Mouse (Mus musculus) heart, embryonic 14.5 days (tissue): ENCODE measurements around the gene Clic1. TPM values are rescaled to one million over a fixed set of nuclear protein-coding genes. Genes with fewer than 3 reads are reported as not detected.
"Not testable (repeated sequence)": the region's sequence is repeated elsewhere in the genome, so short reads cannot be mapped to it uniquely, and the experiment has no call there.

Experiments
- ATAC-seq: fragments of 200-750 bp; cut with Nextera tagmentation; 2 replicates; pipeline ENCODE4 v1.8.0; 2017; ENCODE audit warnings: low read depth, moderate TSS enrichment; ENCODE audit not compliant: insufficient number of reproducible peaks, insufficient read depth, low FRiP score
- H3K27ac ChIP-seq, 2 experiments: fragments of 200-500 bp in 1 of 2; fragments of 300-500 bp in 1 of 2; sonication (generic) in 1 of 2; replicated peaks in 1 of 2; 2 replicates each; pipeline ENCODE4 v1.5.1; 2012 to 2014; ENCODE audit warnings: low read depth in 2 of 2, low read length in 2 of 2, control low read depth in 1 of 2, mild to moderate bottlenecking in 1 of 2, mixed read lengths in 1 of 2; ENCODE audit not compliant: control insufficient read depth in 1 of 2, insufficient read depth in 1 of 2
- H3K27me3 ChIP-seq: fragments of 300-500 bp; sonication (generic); 2 replicates; pipeline ENCODE4 v1.6.1; 2014; ENCODE audit warnings: mild to moderate bottlenecking, low read length, control low read depth; ENCODE audit not compliant: control insufficient read depth, insufficient read depth
- H3K36me3 ChIP-seq: fragments of 300-500 bp; sonication (generic); 2 replicates; pipeline ENCODE4 v1.6.1; 2014; ENCODE audit warnings: mild to moderate bottlenecking, control low read depth, low read length, mixed read lengths; ENCODE audit not compliant: control insufficient read depth, insufficient read depth
- H3K4me1 ChIP-seq, 2 experiments: fragments of 200-500 bp in 1 of 2; fragments of 300-500 bp in 1 of 2; sonication (generic) in 1 of 2; 2 replicates each; pipeline ENCODE4 v1.6.1; 2012 to 2014; ENCODE audit warnings: low read length in 2 of 2, control low read depth in 1 of 2, mixed read lengths in 1 of 2; ENCODE audit not compliant: control insufficient read depth in 2 of 2, insufficient read depth in 2 of 2
- H3K4me2 ChIP-seq: fragments of 300-500 bp; sonication (generic); 2 replicates; pipeline ENCODE4 v1.6.1; 2014; ENCODE audit warnings: mild to moderate bottlenecking, low read length
- H3K4me3 ChIP-seq, 2 experiments: fragments of 200-500 bp in 1 of 2; fragments of 300-500 bp in 1 of 2; sonication (generic) in 1 of 2; 2 replicates each; pipeline ENCODE4 v1.5.1; 2012 to 2014; ENCODE audit warnings: low read length in 2 of 2, mild to moderate bottlenecking in 2 of 2, control low read depth in 1 of 2, low read depth in 1 of 2, moderate library complexity in 1 of 2; ENCODE audit not compliant: control insufficient read depth in 1 of 2, insufficient read depth in 1 of 2
- H3K9ac ChIP-seq: fragments of 300-500 bp; sonication (generic); 2 replicates; pipeline ENCODE4 v1.6.1; 2014; ENCODE audit warnings: mild to moderate bottlenecking, low read length
- H3K9me3 ChIP-seq: fragments of 300-500 bp; sonication (generic); 2 replicates; pipeline ENCODE4 v1.6.1; 2016; ENCODE audit warnings: low read length, control low read depth; ENCODE audit not compliant: control insufficient read depth
- WGBS: fragments of 180-500 bp; shearing (Covaris S2); extraction: QIAGEN DNeasy Blood & Tissue Kit; methylation state at CpG from one replicate; pipeline ENCODE4 v1.1.7; 2014; 5-methylcytosine and 5-hydroxymethylcytosine counted together
- polyA plus RNA-seq: library from polyadenylated mRNA; unstranded; fragments of >200 nt; fragmentation: Nextera tagmentation; extraction: Ambion mirVana; gene quantifications from 2 replicates; pipeline ENCODE4 v1.2.1, GENCODE M21; 2014

The Clic1 gene
- polyA plus RNA-seq, 1 experiment from 2014 or later = 108 TPM

GRCm38 (mm10) chr17:35027277-35028068 is 22.3 kb upstream of the Clic1 start, which contains the start of gene Sapcd1:
Sapcd1 (minus strand) TSS chr17:35028016.
- Histone ChIP-seq H3K9me3 (no peaks in the 10 kb centered on the region), H3K4me1 (peaks cover 19 to 30% of the 10 kb centered on the region in 2 experiments), H3K27ac (peak within 1 kb of the TSS in 1 of 2 experiments; percentile 50; a peak in 2 of 4 replicates), H3K27me3 (no peaks in the 10 kb centered on the region), H3K9ac (peak within 1 kb of the TSS; percentile 41), H3K36me3 (no peaks in the 10 kb centered on the region), H3K4me2 (no peak within 1 kb of the TSS), H3K4me3 (no peak within 1 kb of the TSS)
- no peak for ATAC-seq
- WGBS = 40% methylated on average over 13 of the region's 13 CpGs

GRCm38 (mm10) chr17:35028315-35028714 is 21.5 kb upstream of the Clic1 start:
- H3K27ac ChIP-seq = no peak overlapping the region
- ATAC-seq = no peak
- H3K4me1 ChIP-seq = peaks cover 16 to 29% of the 10 kb centered on the region in 2 experiments
- no peaks in the 10 kb centered on the region for H3K36me3 ChIP-seq
- no peaks in the 10 kb centered on the region for H3K27me3 ChIP-seq
- no peaks in the 10 kb centered on the region for H3K9me3 ChIP-seq
- H3K4me2 ChIP-seq = no peak overlapping the region
- WGBS = 64% methylated on average over 2 of the region's 2 CpGs
- no peak overlapping the region for H3K4me3 ChIP-seq
- H3K9ac ChIP-seq = no peak overlapping the region

GRCm38 (mm10) chr17:35029691-35030532 is 19.9 kb upstream of the Clic1 start:
- peaks cover 6 to 14% of the 10 kb centered on the region in 2 experiments; a peak in 2 of 4 replicates for H3K4me1 ChIP-seq
- no peak for ATAC-seq
- H3K9me3 ChIP-seq = no peaks in the 10 kb centered on the region
- H3K36me3 ChIP-seq = no peaks in the 10 kb centered on the region
- 0 out of 2 replicates have a peak overlapping the region, but pooled peaks have one; percentile 25 for H3K9ac ChIP-seq
- H3K4me3 ChIP-seq = no peak overlapping the region
- 41% methylated on average over 19 of the region's 19 CpGs for whole genome bisulfite sequencing
- H3K27ac ChIP-seq = no peak overlapping the region
- H3K4me2 ChIP-seq = no peak overlapping the region
- H3K27me3 ChIP-seq = no peaks in the 10 kb centered on the region

GRCm38 (mm10) chr17:35031272-35031671 is 18.5 kb upstream of the Clic1 start:
- no peak overlapping the region for H3K4me2 ChIP-seq
- whole genome bisulfite sequencing = 87% methylated on average over 11 of the region's 11 CpGs
- no peaks in the 10 kb centered on the region for H3K27me3 ChIP-seq
- H3K4me3 ChIP-seq = no peak overlapping the region
- no peaks in the 10 kb centered on the region for H3K9me3 ChIP-seq
- H3K9ac ChIP-seq = no peak overlapping the region
- no peak for ATAC-seq
- H3K4me1 ChIP-seq = peaks cover 6 to 14% of the 10 kb centered on the region in 2 experiments; a peak in 2 of 4 replicates
- H3K27ac ChIP-seq = no peak overlapping the region
- no peaks in the 10 kb centered on the region for H3K36me3 ChIP-seq

GRCm38 (mm10) chr17:35031880-35032279 is 17.9 kb upstream of the Clic1 start:
- Histone ChIP-seq H3K27ac (no peak overlapping the region), H3K9ac (no peak overlapping the region), H3K27me3 (no peaks in the 10 kb centered on the region), H3K36me3 (no peaks in the 10 kb centered on the region), H3K9me3 (no peaks in the 10 kb centered on the region), H3K4me1 (peaks cover 6 to 14% of the 10 kb centered on the region in 2 experiments; a peak in 2 of 4 replicates), H3K4me2 (no peak overlapping the region), H3K4me3 (no peak overlapping the region)
- ATAC-seq = no peak
- WGBS = 77% methylated on average over 7 of the region's 7 CpGs

- no peaks in the 10 kb centered on the region for H3K27me3 ChIP-seq
- H3K9me3 ChIP-seq = no peaks in the 10 kb centered on the region
- 62% methylated on average over 8 of the region's 8 CpGs for WGBS
- no peak overlapping the region for H3K27ac ChIP-seq
- no peaks in the 10 kb centered on the region for H3K36me3 ChIP-seq
- peaks cover 3 to 11% of the 10 kb centered on the region in 2 experiments; a peak in 2 of 4 replicates for H3K4me1 ChIP-seq
- H3K9ac ChIP-seq = no peak overlapping the region
- no peak overlapping the region for H3K4me3 ChIP-seq
- H3K4me2 ChIP-seq = no peak overlapping the region
- ATAC-seq = no peak
Observed at GRCm38 (mm10) chr17:35032323-35032870, 17.4 kb upstream of the Clic1 start.

- H3K9ac ChIP-seq, H3K9me3 ChIP-seq, H3K4me1 ChIP-seq, H3K27ac ChIP-seq, H3K4me3 ChIP-seq, ATAC-seq, H3K27me3 ChIP-seq, H3K4me2 ChIP-seq, H3K36me3 ChIP-seq: not testable (repeated sequence)
- 57% methylated on average over 1 of the region's 1 CpGs for WGBS
Observed at GRCm38 (mm10) chr17:35033703-35034102, 16.1 kb upstream of the Clic1 start.
